Mouse (Mus musculus) erythroblast, embryonic 14.5 days (primary cell): ENCODE results near the gene Ero1lb.

Source experiments
- GATA1 ChIP-seq: IDR thresholded peaks from 2 replicates; pipeline ENCODE4 v1.6.1; 2012; ENCODE audit warnings: low read length, inconsistent platforms, mixed read lengths
- TAL1 ChIP-seq: IDR thresholded peaks from 3 replicates; pipeline ENCODE4 v1.6.1; 2012; ENCODE audit warnings: low read length, inconsistent platforms, mixed read lengths

- TF ChIP-seq TAL1: no peak
- TF ChIP-seq GATA1: no peak
Measured at GRCm38 (mm10) chr13:12559044-12559443, 6.6 kb upstream of the Ero1lb start.
